In the genomic region with DNA sequence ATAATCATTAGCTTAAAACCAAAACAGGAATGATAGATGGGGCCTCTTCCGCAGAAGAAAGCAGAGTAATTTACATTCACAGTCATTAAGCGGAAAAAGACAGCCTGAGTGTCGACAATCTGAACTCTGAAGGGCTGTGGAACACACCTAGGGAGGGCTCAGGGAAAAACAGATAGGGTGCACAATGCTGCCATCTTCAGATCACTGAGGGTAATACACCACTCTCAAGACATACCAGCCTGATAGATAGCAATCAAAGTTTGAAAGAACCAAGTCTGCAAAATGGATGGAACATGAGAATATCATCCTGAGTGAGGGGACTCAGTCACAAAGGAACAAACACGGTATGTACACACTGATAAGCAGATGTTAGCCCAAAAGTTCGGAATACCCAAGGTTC, we compare ENCODE assay signal across 8 mouse cellular contexts.
A peak's percentile ranks its signal among the peaks of the same experiment; 100 is the strongest.
DNase-seq lines count a peak whose midpoint lies in the region; TF ChIP-seq lines count a peak whose summit lies in the region.

No protein-coding gene starts in this region.

- peaks cover 16% of the 10 kb centered on the region; the same call in 1 of the 2 replicates for H3K4me1 ChIP-seq in cerebellum, adult 2 months (ENCODE audit: control insufficient read depth, insufficient read depth, low read length)

- H3K4me3 ChIP-seq in cerebellum, adult 2 months (replicated peaks; ENCODE audit: insufficient read depth, low read depth, low read length) = no peak overlapping the region

- H3K27me3 ChIP-seq in cerebellum, adult 2 months (ENCODE audit: control insufficient read depth, insufficient read depth, low read length) = no peaks in the 10 kb centered on the region

- peak; percentile 47 for DNase-seq in testis, postnatal 10 days (ENCODE audit: low spot score)
- no peak for DNase-seq in testis, postnatal 14 days (ENCODE audit: low spot score)
- peak; percentile 74 to 82 for DNase-seq in cerebellum, adult 2 months
- peak; percentile 17 to 54 for DNase-seq in frontal cortex, postnatal 10 days (ENCODE audit: low spot score in 2 of 2)
- DNase-seq in kidney, adult 9 months = peak; percentile 64
- DNase-seq in left cerebral cortex, postnatal 4 days = peak; percentile 60
- peak; percentile 35 for DNase-seq in neural tube, embryonic 10.5 days (ENCODE audit: extremely low spot score, low spot score)
- DNase-seq in spleen, adult 12 weeks (ENCODE audit: low spot score) = no peak

- H3K27ac ChIP-seq in cerebellum, adult 2 months (ENCODE audit: insufficient read depth, low read length) = no peak overlapping the region

- 9% methylated on average over 5 of the region's 5 CpGs for WGBS in cerebellum, adult 2 months

- TF ChIP-seq CTCF in cerebellum, adult 2 months (IDR thresholded peaks at IDR 0.05; ENCODE audit: borderline replicate concordance, insufficient read depth, low read depth, low read length) = peak; percentile 80

- TF ChIP-seq POLR2A in cerebellum, adult 2 months (IDR thresholded peaks at IDR 0.05; ENCODE audit: borderline replicate concordance, insufficient read depth, low read length) = no peak

- intact Hi-C loops in left cerebral cortex, postnatal 4 days (cut with DNase I) = loop anchor here (10.0 kb wide), 1 partner anchor 292 kb away; the partner anchor contains the start of gene Trhde

Comparison
In these comparisons a context has a peak if more than half of its experiments do, and no peak if none do; other contexts are left out.
1. DNase-seq: peak in testis, postnatal 10 days (single experiment), cerebellum, adult 2 months (2 of 2), frontal cortex, postnatal 10 days (2 of 2), kidney, adult 9 months (single experiment), left cerebral cortex, postnatal 4 days (single experiment) and neural tube, embryonic 10.5 days (single experiment); none in testis, postnatal 14 days (single experiment) and spleen, adult 12 weeks (single experiment).